Mouse (Mus musculus): ENCODE results near the gene Noct. TPM values are rescaled to one million over a fixed set of nuclear protein-coding genes. Genes with fewer than 3 reads are reported as not detected.

Gene Noct
- polyA plus RNA-seq (2012; rRNA removed): 22.0 and 22.4 TPM in 2 replicates

GRCm38 (mm10) chr3:51224363-51225225 lies at the start of gene Noct:
Gene Noct, plus strand, starts transcription at chr3:51224447.

Other genes with a start within 250 kb of the Noct start
- 58.4 and 61.3 TPM in 2 replicates for gene Elf2, start 116.2 kb downstream of the Noct start, polyA plus RNA-seq (2012; rRNA removed)
- 1.4 and 2.2 TPM in 2 replicates for gene Mgarp, start 172.3 kb downstream of the Noct start, polyA plus RNA-seq (2012; rRNA removed)
- 319 and 335 TPM in 2 replicates for gene Ndufc1, start 184.5 kb downstream of the Noct start, polyA plus RNA-seq (2012; rRNA removed)
- gene Naa15, start 190.7 kb downstream of the Noct start, polyA plus RNA-seq (2012; rRNA removed): 28.1 and 29.7 TPM in 2 replicates